Mouse (Mus musculus) G1E (cell line): ENCODE results near the gene Gmppb.

Experiments
- CTCF ChIP-seq: IDR thresholded peaks from 2 replicates; pipeline ENCODE4 v1.5.1; 2012; ENCODE audit warnings: low read depth, low read length, inconsistent platforms, mixed read lengths
- GATA1 ChIP-seq: IDR thresholded peaks from 2 replicates; pipeline ENCODE4 v1.6.1; 2012; ENCODE audit warnings: borderline replicate concordance, low read length, inconsistent platforms, mixed read lengths
- GATA2 ChIP-seq: IDR thresholded peaks from 2 replicates; pipeline ENCODE4 v1.6.1; 2012; ENCODE audit warnings: low read depth, low read length, inconsistent platforms, borderline replicate concordance
- POLR2AphosphoS5 ChIP-seq: IDR thresholded peaks from 2 replicates; pipeline ENCODE4 v1.6.1; 2012; ENCODE audit warnings: low read depth, low read length, inconsistent platforms; ENCODE audit not compliant: insufficient replicate concordance
- TAL1 ChIP-seq: conservative IDR thresholded peaks from 2 replicates; pipeline ENCODE4 v1.6.1; 2012; ENCODE audit warnings: low read depth, low read length, inconsistent platforms, mixed read lengths

GRCm38 (mm10) chr9:108017127-108017526 is 31.9 kb upstream of the Gmppb start:
- TF ChIP-seq CTCF = no peak
- no peak for TF ChIP-seq GATA1
- no peak for TF ChIP-seq POLR2AphosphoS5
- TF ChIP-seq GATA2 = no peak
- TF ChIP-seq TAL1 = no peak
